Mouse (Mus musculus) forebrain, embryonic 13.5 days (tissue): ENCODE data around the gene Eef2. TPM values are rescaled to one million over a fixed set of nuclear protein-coding genes. Genes with fewer than 3 reads are reported as not detected.

Experiments used
- ATAC-seq: fragments of 200-750 bp; cut with Nextera tagmentation; 2 replicates; pipeline ENCODE4 v1.8.0; 2017
- H3K27ac ChIP-seq: fragments of 300-500 bp; sonication (generic); 2 replicates; pipeline ENCODE4 v1.5.1; 2015; ENCODE audit warnings: inconsistent platforms, mild to moderate bottlenecking, moderate library complexity
- H3K27me3 ChIP-seq: fragments of 300-500 bp; sonication (generic); 2 replicates; pipeline ENCODE4 v1.6.1; 2015; ENCODE audit warnings: mild to moderate bottlenecking, inconsistent platforms
- H3K36me3 ChIP-seq: fragments of 300-500 bp; sonication (generic); 2 replicates; pipeline ENCODE4 v1.6.1; 2015; ENCODE audit warnings: mild to moderate bottlenecking, inconsistent platforms; ENCODE audit not compliant: poor library complexity, severe bottlenecking
- H3K4me1 ChIP-seq: fragments of 300-500 bp; sonication (generic); 2 replicates; pipeline ENCODE4 v1.6.1; 2015; ENCODE audit warnings: inconsistent platforms
- H3K4me2 ChIP-seq: fragments of 300-500 bp; sonication (generic); 2 replicates; pipeline ENCODE4 v1.6.1; 2015; ENCODE audit warnings: inconsistent platforms, mild to moderate bottlenecking, moderate library complexity
- H3K4me3 ChIP-seq: fragments of 300-500 bp; sonication (generic); 2 replicates; pipeline ENCODE4 v1.5.1; 2015; ENCODE audit warnings: mild to moderate bottlenecking, inconsistent platforms
- H3K9ac ChIP-seq: fragments of 300-500 bp; sonication (generic); 2 replicates; pipeline ENCODE4 v1.6.1; 2015; ENCODE audit warnings: mild to moderate bottlenecking, inconsistent platforms
- H3K9me3 ChIP-seq: fragments of 300-500 bp; sonication (generic); replicated peaks from 2 replicates; pipeline ENCODE4 v1.6.1; 2016; ENCODE audit warnings: inconsistent platforms
- WGBS: fragments of 180-500 bp; shearing (Covaris S2); methylation state at CpG from one replicate; pipeline ENCODE4 v1.1.7; 2015; 5-methylcytosine and 5-hydroxymethylcytosine counted together
- polyA plus RNA-seq: library from polyadenylated mRNA; unstranded; fragments of >200 nt; fragmentation: Nextera tagmentation; extraction: Ambion mirVana; gene quantifications from 2 replicates; pipeline ENCODE4 v1.2.1, GENCODE M21; 2015

Eef2 gene
- 555 and 583 TPM in 2 replicates for polyA plus RNA-seq

DNA sequence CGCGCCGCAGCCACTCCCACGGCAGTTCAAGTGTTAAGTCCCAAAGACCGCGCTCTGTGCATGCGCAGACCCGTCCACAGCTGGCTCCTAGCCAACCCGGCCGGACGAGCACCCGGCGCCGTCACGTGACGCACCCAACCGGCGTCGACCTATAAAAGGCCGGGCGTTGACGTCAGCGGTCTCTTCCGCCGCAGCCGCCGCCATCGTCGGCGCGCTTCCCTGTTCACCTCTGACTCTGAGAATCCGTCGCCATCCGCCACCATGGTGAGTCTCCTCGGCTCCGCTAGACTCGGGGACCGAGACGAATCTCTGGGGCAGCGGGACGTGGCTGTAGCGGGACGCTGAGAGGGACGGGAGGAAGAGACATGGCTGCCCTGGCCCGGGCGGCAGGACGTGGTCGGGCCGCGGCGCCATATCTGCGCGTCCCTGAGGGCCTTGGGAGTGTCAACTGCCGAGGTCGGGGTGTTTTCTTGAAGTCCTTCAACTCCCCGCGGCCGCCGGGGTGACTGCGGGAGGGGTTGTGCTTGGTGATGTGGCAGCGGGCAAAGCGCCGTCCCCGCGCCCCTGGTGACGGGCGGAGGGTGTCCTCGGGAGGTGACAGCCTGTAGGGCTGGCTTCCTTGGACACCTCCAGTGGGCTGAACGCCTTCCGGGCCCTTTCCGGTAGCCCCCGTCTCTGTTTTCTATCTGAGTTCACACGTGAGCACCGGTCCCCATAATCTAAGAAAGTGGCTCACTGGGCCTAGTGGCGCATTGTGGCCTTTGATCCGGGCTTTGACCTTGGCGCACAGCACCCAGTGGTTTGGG is at the start of gene Eef2:
Eef2 (plus strand) TSS at position 166 of the 806 bp plus-strand sequence.
- peaks cover 59% of the 10 kb centered on the region for H3K4me1 ChIP-seq

DNA sequence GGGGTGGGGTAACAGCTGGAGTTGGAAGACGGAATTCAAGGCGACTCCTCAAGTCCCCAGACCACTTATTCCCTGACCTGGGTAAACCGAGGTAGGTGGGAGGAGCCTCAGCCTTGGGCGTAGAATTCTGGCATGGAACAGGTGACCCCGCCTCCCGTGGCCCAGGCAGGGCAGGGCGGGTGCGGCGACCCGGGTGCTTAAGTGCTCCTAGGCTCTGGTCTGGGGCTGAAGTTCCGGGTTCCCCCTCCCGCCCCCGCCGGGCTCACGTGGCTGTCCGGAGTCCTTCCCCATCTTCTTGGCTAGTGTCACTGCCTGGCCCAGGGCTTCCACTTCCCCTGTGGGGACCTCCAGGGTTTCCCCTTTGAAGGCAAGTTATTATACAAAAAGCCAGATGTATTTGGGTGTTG is 42.2 kb upstream of the Eef2 start:
- no peak overlapping the region for H3K27ac ChIP-seq
- H3K9ac ChIP-seq, result no peak overlapping the region
- no peaks in the 10 kb centered on the region for H3K36me3 ChIP-seq
- H3K4me1 ChIP-seq, result peaks cover 30% of the 10 kb centered on the region
- 3% methylated on average over 16 of the region's 16 CpGs for WGBS
- no peaks in the 10 kb centered on the region for H3K9me3 ChIP-seq
- no peak overlapping the region for H3K4me2 ChIP-seq
- H3K27me3 ChIP-seq, result peaks cover 63% of the 10 kb centered on the region
- ATAC-seq, result no peak
- no peak overlapping the region for H3K4me3 ChIP-seq

More for the DNA sequence above, at the start of gene Eef2:
- WGBS, result 0% methylated on average over 76 of the region's 77 CpGs
- Histone ChIP-seq H3K4me2 (peak within 1 kb of the TSS; percentile 98), H3K4me3 (peak within 1 kb of the TSS; percentile 99), H3K36me3 (peaks cover 44% of the 10 kb centered on the region), H3K9me3 (no peaks in the 10 kb centered on the region), H3K27ac (peak within 1 kb of the TSS; percentile 93), H3K9ac (peak within 1 kb of the TSS; percentile 100), H3K27me3 (no peaks in the 10 kb centered on the region)
- ATAC-seq, result peak; percentile 74

DNA sequence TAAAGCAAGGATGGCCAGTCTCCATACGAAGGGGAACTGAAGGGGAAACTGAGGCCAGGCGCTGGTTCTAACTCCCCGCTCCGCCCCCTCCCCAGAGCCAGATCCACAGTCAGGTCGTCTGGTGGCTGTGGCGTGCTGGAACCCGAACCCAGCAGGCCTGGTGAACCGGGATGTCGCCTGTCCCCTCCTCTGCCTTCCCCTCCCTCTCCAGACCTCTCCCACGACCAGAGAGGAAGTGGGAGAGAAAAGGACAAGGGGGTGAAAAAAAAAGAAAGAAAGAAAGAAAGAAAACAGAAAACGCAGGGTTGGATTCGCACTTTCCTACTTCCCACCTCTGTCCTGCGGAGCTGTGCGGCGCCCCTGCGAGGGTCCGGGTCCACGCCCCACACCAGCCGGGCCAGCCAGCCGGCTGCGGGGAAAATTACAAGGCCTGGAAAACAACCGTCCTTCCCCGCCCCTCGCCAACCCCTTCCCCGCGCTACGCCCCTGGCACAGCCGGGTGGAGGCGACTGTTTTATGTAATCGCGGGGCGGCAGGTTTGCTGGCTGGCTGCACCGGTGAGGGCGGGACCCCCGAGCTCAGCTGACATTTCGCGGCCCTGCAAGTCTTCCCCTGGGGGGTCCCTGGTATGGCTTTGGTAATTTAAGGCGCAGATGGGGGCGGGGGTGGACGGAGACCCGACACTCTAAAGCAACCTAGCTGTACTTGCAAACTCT is 41.3 kb upstream of the Eef2 start, which contains the start of gene Zbtb7a:
Zbtb7a (plus strand) TSS at position 255 of the 716 bp plus-strand sequence.
- Histone ChIP-seq H3K36me3 (no peaks in the 10 kb centered on the region), H3K9me3 (no peaks in the 10 kb centered on the region), H3K27me3 (peaks cover 53% of the 10 kb centered on the region), H3K27ac (peak within 1 kb of the TSS; percentile 97; the same call in 1 of the 2 replicates), H3K4me3 (peak within 1 kb of the TSS; percentile 85), H3K9ac (peak within 1 kb of the TSS; percentile 91), H3K4me2 (peak within 1 kb of the TSS; percentile 97), H3K4me1 (peaks cover 32% of the 10 kb centered on the region)
- 2% methylated on average over 41 of the region's 41 CpGs for WGBS
- no peak for ATAC-seq

DNA sequence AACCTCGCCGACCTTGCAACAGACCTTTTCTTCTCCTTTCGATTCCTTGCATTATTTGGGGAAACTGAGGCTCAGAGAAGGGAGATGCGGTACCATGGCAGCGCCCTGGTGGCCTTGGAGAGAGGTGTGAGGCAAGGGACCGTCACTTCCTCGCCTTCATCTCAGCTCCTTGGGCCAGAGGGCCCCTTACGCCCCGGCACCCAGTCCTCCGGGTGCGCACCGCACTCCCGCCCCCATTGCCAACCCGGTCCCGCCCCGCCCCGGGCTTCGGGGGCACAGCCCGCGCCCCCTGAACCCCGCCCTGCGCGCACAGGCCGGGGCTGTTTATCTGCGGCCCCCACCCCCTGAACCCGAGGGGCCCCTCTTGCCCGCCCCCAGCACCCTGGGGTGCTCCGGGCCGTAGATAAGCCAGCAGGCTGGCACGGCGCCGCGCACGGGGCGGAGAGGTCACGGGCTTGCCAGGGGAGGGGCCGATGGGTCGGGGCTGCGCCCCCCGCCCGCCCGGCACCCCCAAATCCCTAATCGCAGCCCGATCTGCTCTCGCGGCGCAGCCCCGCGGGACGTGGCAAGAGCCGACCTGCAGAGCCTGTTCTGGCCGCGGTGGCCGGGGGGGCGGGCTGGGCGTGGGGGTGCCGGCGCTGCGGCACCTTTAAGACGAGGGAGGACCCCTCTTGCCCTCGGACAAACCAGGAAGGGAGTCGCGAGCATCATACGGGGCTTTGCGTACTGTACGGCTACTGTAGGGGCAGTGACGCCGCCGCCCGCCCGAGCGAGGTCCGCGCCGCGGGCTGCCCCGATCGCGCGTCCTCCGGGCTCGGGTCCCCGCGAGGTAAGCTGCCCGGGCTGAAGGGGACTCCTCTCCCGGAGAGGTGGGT is 40.4 kb upstream of the Eef2 start:
- no peaks in the 10 kb centered on the region for H3K9me3 ChIP-seq
- peaks cover 44% of the 10 kb centered on the region for H3K27me3 ChIP-seq
- H3K27ac ChIP-seq, result peak overlapping the region; percentile 97
- H3K4me3 ChIP-seq, result peak overlapping the region; percentile 85
- H3K4me2 ChIP-seq, result peak overlapping the region; percentile 97
- 1% methylated on average over 55 of the region's 86 CpGs for WGBS
- peaks cover 42% of the 10 kb centered on the region for H3K4me1 ChIP-seq
- H3K36me3 ChIP-seq, result no peaks in the 10 kb centered on the region
- peak; percentile 33 for ATAC-seq
- peak overlapping the region; percentile 91 for H3K9ac ChIP-seq

DNA sequence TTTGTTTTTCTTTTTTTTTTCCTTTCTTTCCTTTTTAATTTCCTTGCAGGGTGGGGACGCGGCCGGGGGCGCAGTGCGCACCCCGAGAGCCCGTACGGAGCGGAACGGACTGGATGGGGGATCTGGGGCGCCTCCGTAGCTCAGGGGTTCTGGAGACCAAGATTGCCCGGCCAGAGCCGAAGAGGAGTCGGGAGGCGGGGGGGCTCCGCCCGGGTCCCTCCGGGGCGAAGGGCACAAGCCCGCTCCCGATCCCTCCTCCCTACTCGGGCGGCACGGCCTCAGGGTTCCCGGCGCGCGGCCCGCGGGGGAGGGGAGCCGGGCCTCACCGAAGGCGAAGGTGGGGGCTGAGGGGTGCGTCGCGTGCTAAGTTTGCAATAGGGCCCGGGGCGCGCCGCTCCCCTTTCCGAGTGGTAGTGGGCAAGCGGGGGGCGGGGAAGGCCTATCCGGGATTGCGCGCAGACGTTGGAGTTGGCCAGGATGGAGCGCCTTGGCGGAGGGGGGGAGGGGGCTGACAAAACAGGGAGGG is 39.7 kb upstream of the Eef2 start:
- peak; percentile 46 for ATAC-seq
- WGBS, result under 1% methylated on average over 49 of the region's 50 CpGs
- peaks cover 49% of the 10 kb centered on the region for H3K4me1 ChIP-seq

DNA sequence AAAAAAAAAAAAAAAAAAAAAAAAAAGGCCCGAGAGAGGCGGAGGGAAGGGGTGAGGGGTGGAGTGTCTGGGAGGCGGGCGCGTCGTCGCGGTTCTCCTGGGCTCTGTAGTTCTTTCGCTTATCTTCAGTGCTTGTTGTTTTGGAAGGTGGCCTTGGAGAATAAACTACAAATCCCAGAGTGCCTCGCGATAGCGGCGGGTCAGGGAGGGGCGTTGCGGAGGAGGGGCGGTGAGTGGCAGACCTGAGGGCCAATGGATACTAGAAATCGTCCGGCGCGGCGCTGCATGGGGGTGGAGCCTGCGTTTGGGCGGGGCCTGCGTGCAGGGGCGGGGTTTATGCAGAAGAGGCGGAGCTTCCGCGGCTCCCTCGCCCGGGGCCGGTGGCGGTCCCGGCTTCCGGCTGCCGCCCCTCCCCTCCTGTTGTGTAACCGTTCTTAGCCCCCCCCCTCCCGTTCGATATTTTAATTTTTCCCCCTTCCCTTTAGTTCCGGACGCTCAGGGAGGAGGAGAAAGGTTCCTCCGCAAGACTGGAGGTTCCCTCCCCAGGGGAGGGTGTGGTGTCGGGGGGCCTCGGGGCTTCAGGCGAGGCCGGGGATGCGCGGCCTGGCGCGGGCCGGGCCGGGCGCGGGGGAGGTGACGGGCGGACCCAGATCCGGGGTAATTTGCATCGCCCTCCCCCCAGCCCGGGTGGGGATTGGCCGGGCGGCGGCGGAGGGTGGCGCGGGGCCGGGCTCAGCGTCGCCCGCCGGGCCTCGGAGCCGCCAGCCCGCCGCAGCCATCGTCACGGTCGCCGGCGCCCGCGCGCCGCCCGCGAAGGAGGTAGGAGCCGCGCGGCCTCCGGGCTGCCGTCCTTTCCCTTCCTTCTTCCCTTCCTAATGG is 38.9 kb upstream of the Eef2 start:
- Histone ChIP-seq H3K9me3 (no peaks in the 10 kb centered on the region), H3K4me1 (peaks cover 54% of the 10 kb centered on the region), H3K4me3 (peak overlapping the region; percentile 85), H3K4me2 (peak overlapping the region; percentile 91), H3K9ac (peak overlapping the region; percentile 93), H3K36me3 (no peaks in the 10 kb centered on the region), H3K27ac (peak overlapping the region; percentile 91), H3K27me3 (peaks cover 34% of the 10 kb centered on the region)
- ATAC-seq, result peak; percentile 94
- under 1% methylated on average over 69 of the region's 89 CpGs for WGBS

More for the DNA sequence above, 39.7 kb upstream of the Eef2 start:
- peak overlapping the region; percentile 91 for H3K9ac ChIP-seq
- H3K4me2 ChIP-seq, result peak overlapping the region; percentile 97
- H3K27ac ChIP-seq, result peak overlapping the region; percentile 97
- H3K36me3 ChIP-seq, result no peaks in the 10 kb centered on the region
- H3K9me3 ChIP-seq, result no peaks in the 10 kb centered on the region
- H3K4me3 ChIP-seq, result peak overlapping the region; percentile 85
- peaks cover 40% of the 10 kb centered on the region for H3K27me3 ChIP-seq

DNA sequence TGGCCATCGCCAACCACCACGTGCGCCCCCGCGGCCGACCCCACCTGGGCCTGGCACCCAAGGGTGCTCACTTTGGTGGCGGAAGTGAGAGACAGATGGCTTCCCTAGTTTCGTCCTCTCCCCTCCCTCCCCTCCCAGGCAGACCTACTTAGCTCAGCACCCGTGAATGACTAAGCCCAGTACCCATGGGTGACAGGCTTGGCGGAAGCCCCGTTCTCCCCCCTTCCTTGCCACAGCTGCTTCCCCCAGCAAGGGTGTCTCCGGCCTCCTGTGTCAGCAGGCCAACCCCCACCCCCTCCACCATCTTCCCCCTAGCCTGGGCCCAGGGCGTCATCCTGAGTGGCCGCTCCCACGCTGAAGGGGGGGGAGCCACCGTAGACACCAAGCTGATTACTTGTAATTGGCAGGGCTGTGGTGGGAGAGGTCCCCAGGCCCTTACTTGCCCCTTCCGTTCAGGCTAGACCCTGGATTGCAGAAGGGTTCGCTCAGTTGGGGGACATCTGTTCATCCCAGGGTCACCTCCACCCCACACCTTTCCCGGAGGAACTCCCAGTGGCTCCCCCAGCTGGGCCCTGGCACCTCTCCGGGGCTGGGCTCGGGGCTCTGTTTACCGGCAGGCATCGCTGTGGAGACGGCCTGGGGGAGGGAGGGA is 38.2 kb upstream of the Eef2 start:
- Histone ChIP-seq H3K9me3 (no peaks in the 10 kb centered on the region), H3K9ac (peak overlapping the region; percentile 93), H3K27ac (peak overlapping the region; percentile 91), H3K4me1 (peaks cover 57% of the 10 kb centered on the region), H3K27me3 (peaks cover 27% of the 10 kb centered on the region), H3K4me3 (peak overlapping the region; percentile 85), H3K36me3 (no peaks in the 10 kb centered on the region), H3K4me2 (peak overlapping the region; percentile 91)
- 1% methylated on average over 20 of the region's 24 CpGs for WGBS
- no peak; the same call in 1 of the 2 replicates for ATAC-seq

DNA sequence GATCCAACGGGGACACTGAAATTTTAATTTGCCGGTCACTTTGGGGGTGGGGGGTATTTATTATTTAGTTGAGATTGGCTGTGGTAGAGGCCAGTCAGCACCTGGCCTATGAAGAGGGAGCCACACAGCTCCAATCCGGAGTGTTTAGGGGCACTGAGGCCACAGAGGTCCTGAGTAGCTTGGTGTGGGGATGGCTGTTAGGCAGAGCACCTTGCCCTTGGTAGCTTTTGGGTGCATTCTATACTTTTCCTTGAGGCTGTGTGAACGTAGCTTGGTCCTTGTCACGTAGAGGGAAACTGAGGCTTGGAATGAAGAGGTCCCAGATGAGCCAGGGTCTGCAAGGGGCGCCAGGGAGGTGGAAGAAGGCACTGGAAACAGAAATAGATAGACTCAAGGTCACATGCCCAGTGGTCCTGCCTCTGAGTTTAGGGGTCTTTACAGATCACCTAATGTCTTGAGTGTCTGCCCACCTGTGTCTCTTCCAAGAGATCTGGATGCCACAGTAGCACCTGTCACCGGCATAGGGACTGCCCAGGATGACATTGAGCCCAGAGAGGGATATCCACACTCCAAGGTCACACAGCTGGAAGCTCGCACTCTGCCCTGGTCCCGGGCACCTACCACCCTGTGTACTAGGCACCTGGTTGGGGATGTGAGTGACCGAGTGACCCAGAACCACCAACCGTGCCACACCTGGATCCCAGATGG is 37.5 kb upstream of the Eef2 start:
- 62% methylated on average over 11 of the region's 11 CpGs for WGBS
- no peak for ATAC-seq
- Histone ChIP-seq H3K36me3 (peaks cover 7% of the 10 kb centered on the region), H3K9me3 (no peaks in the 10 kb centered on the region), H3K4me2 (peak overlapping the region; percentile 91), H3K27ac (peak overlapping the region; percentile 91; the same call in 1 of the 2 replicates), H3K27me3 (peaks cover 21% of the 10 kb centered on the region), H3K9ac (peak overlapping the region; percentile 93), H3K4me3 (peak overlapping the region; percentile 85), H3K4me1 (peaks cover 57% of the 10 kb centered on the region)

DNA sequence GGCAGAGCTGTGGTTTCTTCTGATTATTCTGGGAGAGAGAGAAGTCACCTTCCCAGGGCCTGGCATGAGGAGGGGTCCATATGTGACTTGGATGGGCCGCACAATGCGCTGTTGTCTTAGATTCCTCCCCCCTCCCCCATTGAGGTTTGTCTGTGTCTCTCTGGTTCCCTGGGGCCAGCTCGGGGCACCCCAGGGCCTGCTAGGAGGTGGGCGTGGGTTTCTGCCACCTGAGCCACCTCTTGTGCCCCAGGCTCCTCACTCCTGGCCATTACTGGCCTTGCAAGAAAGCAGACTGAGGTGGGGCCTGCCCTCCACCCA is 36.9 kb upstream of the Eef2 start:
- Histone ChIP-seq H3K27me3 (peaks cover 15% of the 10 kb centered on the region), H3K36me3 (peaks cover 12% of the 10 kb centered on the region), H3K4me3 (peak overlapping the region; percentile 85), H3K9ac (peak overlapping the region; percentile 93; the same call in 1 of the 2 replicates), H3K4me1 (peaks cover 57% of the 10 kb centered on the region), H3K4me2 (peak overlapping the region; percentile 91), H3K9me3 (no peaks in the 10 kb centered on the region), H3K27ac (no peak overlapping the region)
- WGBS, result 78% methylated on average over 4 of the region's 4 CpGs
- no peak for ATAC-seq

DNA sequence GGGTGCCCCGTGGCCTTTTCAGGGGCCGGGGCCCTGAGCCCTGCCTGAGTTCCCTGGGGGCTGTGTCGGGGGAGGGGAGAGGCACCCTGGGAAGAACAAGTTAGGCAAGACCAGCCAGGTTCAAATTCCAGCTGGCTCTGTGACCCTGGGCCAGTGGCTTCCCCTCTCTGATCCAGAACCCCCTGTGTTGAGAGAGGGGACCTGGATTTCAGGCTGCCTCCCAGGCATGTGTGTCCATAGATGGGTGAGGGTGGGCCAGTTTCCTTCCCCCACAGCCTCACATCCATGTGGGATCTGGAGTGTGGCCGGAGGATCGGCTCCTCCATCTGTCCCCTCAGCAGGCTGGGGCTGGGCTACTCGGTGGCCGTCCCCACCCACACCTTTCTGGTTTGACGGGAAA is 36.4 kb upstream of the Eef2 start:
- peaks cover 10% of the 10 kb centered on the region for H3K27me3 ChIP-seq
- peaks cover 17% of the 10 kb centered on the region for H3K36me3 ChIP-seq
- peak overlapping the region; percentile 85 for H3K4me3 ChIP-seq
- H3K27ac ChIP-seq, result peak overlapping the region; percentile 19; the same call in 1 of the 2 replicates
- H3K9me3 ChIP-seq, result no peaks in the 10 kb centered on the region
- H3K4me2 ChIP-seq, result peak overlapping the region; percentile 91
- peaks cover 56% of the 10 kb centered on the region for H3K4me1 ChIP-seq
- H3K9ac ChIP-seq, result peak overlapping the region; percentile 40; the same call in 1 of the 2 replicates
- no peak for ATAC-seq
- 66% methylated on average over 8 of the region's 8 CpGs for WGBS
